8 mouse cellular contexts compared by ENCODE assay signal in genomic region chr19:46505646-46506371, GRCm38 (mm10). TPM values are rescaled to one million over a fixed set of nuclear protein-coding genes. Genes with fewer than 3 reads are reported as not detected.
A peak's percentile ranks its signal among the peaks of the same experiment; 100 is the strongest.
DNase-seq lines count a peak whose midpoint lies in the region; ATAC-seq and TF ChIP-seq lines count a peak whose summit lies in the region.

No protein-coding gene starts in this region.

- H3K27ac ChIP-seq in left cerebral cortex, adult 2 months = peak overlapping the region; percentile 36; the same call in 1 of the 2 replicates
- peak overlapping the region; percentile 92; the same call in 1 of the 2 replicates for H3K27ac ChIP-seq in forebrain, embryonic 14.5 days (ENCODE audit: low read depth, low read length)
- H3K27ac ChIP-seq in liver, embryonic 14.5 days = peak overlapping the region; percentile 95
- no peak overlapping the region for H3K27ac ChIP-seq in olfactory bulb, adult 2 months (ENCODE audit: insufficient read depth, low read depth, low read length)

- H3K4me3 ChIP-seq in left cerebral cortex, adult 2 months = peak overlapping the region; percentile 79
- peak overlapping the region; percentile 96; the same call in 1 of the 2 replicates for H3K4me3 ChIP-seq in forebrain, embryonic 14.5 days (ENCODE audit: low read depth, low read length)
- peak overlapping the region; percentile 72 to 79; a peak in 2 of 4 replicates for H3K4me3 ChIP-seq in liver, embryonic 14.5 days (ENCODE audit: insufficient read depth in 1 of 2, low read depth in 2 of 2, low read length in 2 of 2)
- H3K4me3 ChIP-seq in olfactory bulb, adult 2 months (ENCODE audit: insufficient read depth, low read depth, low read length) = peak overlapping the region; percentile 20

- no peak for ATAC-seq in forebrain, embryonic 14.5 days
- ATAC-seq in liver, embryonic 14.5 days (ENCODE audit: insufficient read depth) = no peak
- no peak for ATAC-seq in CD4-positive, CD25-positive, alpha-beta regulatory T cell, adult 4 months

- 70% methylated on average over 8 of the region's 8 CpGs for WGBS in forebrain, embryonic 14.5 days
- 48% methylated on average over 8 of the region's 8 CpGs for WGBS in liver, embryonic 14.5 days (ENCODE audit: insufficient replicate concordance)
- WGBS in olfactory bulb, adult 2 months = 44% methylated on average over 8 of the region's 8 CpGs

- H3K9ac ChIP-seq in forebrain, embryonic 14.5 days (ENCODE audit: low read length) = peak overlapping the region; percentile 70
- H3K9ac ChIP-seq in liver, embryonic 14.5 days (replicated peaks) = peak overlapping the region; percentile 87

- H3K4me1 ChIP-seq in forebrain, embryonic 14.5 days (ENCODE audit: control insufficient read depth, insufficient read depth, low read length) = peaks cover 53% of the 10 kb centered on the region
- H3K4me1 ChIP-seq in liver, embryonic 14.5 days (replicated peaks; ENCODE audit: control insufficient read depth in 2 of 2, insufficient read depth in 2 of 2, low read length in 1 of 2) = peaks cover 27 to 53% of the 10 kb centered on the region in 2 experiments
- peaks cover 54% of the 10 kb centered on the region for H3K4me1 ChIP-seq in olfactory bulb, adult 2 months (ENCODE audit: control insufficient read depth, insufficient read depth, low read length)

- no peak for TF ChIP-seq EP300 in liver, embryonic 14.5 days (IDR thresholded peaks at IDR 0.05; ENCODE audit: low read depth)

- TF ChIP-seq POLR2A in olfactory bulb, adult 2 months (IDR thresholded peaks at IDR 0.05; ENCODE audit: insufficient read depth, low read depth, low read length) = no peak

- intact Hi-C loops in left cerebral cortex, adult 2 months (cut with DNase I) = no loop called here

- no peak for DNase-seq in left cerebral cortex, adult 2 months (ENCODE audit: extremely low spot score in 1 of 2, low spot score in 2 of 2)
- no peak for DNase-seq in left cerebral cortex, adult 8-10 months (ENCODE audit: low spot score in 2 of 2)
- DNase-seq in forebrain, embryonic 14.5 days (ENCODE audit: low spot score) = no peak
- DNase-seq in liver, embryonic 14.5 days (ENCODE audit: low read depth in 3 of 3, low spot score in 3 of 3) = no peak
- no peak for DNase-seq in layer of hippocampus, adult 8-10 months (ENCODE audit: low spot score in 2 of 2)
- no peak for DNase-seq in spleen, adult 12 weeks (ENCODE audit: low spot score)

- no peaks in the 10 kb centered on the region for H3K9me3 ChIP-seq in forebrain, embryonic 14.5 days (replicated peaks; ENCODE audit: control insufficient read depth, low read length)
- no peaks in the 10 kb centered on the region for H3K9me3 ChIP-seq in liver, embryonic 14.5 days (ENCODE audit: control insufficient read depth, low read length)

- H3K27me3 ChIP-seq in forebrain, embryonic 14.5 days (replicated peaks; ENCODE audit: control insufficient read depth, insufficient read depth, low read length) = no peaks in the 10 kb centered on the region
- H3K27me3 ChIP-seq in liver, embryonic 14.5 days (ENCODE audit: control insufficient read depth, insufficient read depth, low read length) = no peaks in the 10 kb centered on the region

- H3K4me2 ChIP-seq in forebrain, embryonic 14.5 days (ENCODE audit: low read length) = peak overlapping the region; percentile 96
- H3K4me2 ChIP-seq in liver, embryonic 14.5 days (ENCODE audit: low read depth) = peak overlapping the region; percentile 82

- peaks cover 57% of the 10 kb centered on the region for H3K36me3 ChIP-seq in forebrain, embryonic 14.5 days (ENCODE audit: control insufficient read depth, insufficient read depth, low read length)
- peaks cover 13% of the 10 kb centered on the region for H3K36me3 ChIP-seq in liver, embryonic 14.5 days (replicated peaks; ENCODE audit: control insufficient read depth, insufficient read depth, low read depth)

- no peak for TF ChIP-seq CTCF in left cerebral cortex, adult 2 months (IDR thresholded peaks at IDR 0.05)
- TF ChIP-seq CTCF in liver, embryonic 14.5 days (IDR thresholded peaks at IDR 0.05; ENCODE audit: low read depth) = no peak
- TF ChIP-seq CTCF in olfactory bulb, adult 2 months (IDR thresholded peaks at IDR 0.05; ENCODE audit: insufficient read depth, low read depth, low read length) = no peak

RNA-seq across cellular contexts. Expression of gene Trim8, which starts 4.3 kb away (rescaled TPM):
- 100 to 1,000 TPM; 114 to 121 TPM for total RNA-seq in left cerebral cortex, adult 2 months (2021)
- 100 to 1,000 TPM; 103 to 108 (median 104) TPM for total RNA-seq in left cerebral cortex, adult 8-10 months (2022)
- 23.0 and 24.8 TPM in 2 replicates for polyA plus RNA-seq in forebrain, embryonic 14.5 days (2014; fragmentation: Nextera tagmentation; extraction: Ambion mirVana)
- polyA plus RNA-seq in liver, embryonic 14.5 days (2012; rRNA removed) = 7.3 and 7.7 TPM in 2 replicates
- 7.5 and 10.1 TPM in 2 replicates for polyA plus RNA-seq in liver, embryonic 14.5 days (2014; fragmentation: Nextera tagmentation; extraction: Ambion mirVana)
- not detected in 2 replicates for polyA plus RNA-seq in olfactory bulb, adult 2 months (2012; ENCODE audit: insufficient read depth, insufficient read length, low replicate concordance, missing spikeins)
- 10 to 100 TPM; 91.0 to 98.4 (median 93.7) TPM for total RNA-seq in layer of hippocampus, adult 8-10 months (2022)
- 10 to 100 TPM; 16.3 to 21.5 TPM for polyA plus RNA-seq in CD4-positive, CD25-positive, alpha-beta regulatory T cell, adult 4 months (2017; shearing (Covaris generic))

Comparison
In these comparisons a context has a peak if more than half of its experiments do, and no peak if none do; other contexts are left out.
1. H3K4me3 ChIP-seq: peak in every context shown above with its lines; median percentile 96 in forebrain, embryonic 14.5 days; 79 in left cerebral cortex, adult 2 months; 76 in liver, embryonic 14.5 days; 20 in olfactory bulb, adult 2 months.